Mouse (Mus musculus) stomach, postnatal 0 days (tissue): ENCODE measurements around the gene Clic6. TPM values are rescaled to one million over a fixed set of nuclear protein-coding genes. Genes with fewer than 3 reads are reported as not detected.

Experiments
- ATAC-seq: fragments of 200-750 bp; cut with Nextera tagmentation; 2 replicates; pipeline ENCODE4 v1.8.0; 2017; ENCODE audit not compliant: low FRiP score, low TSS enrichment
- DNase-seq: peaks from one replicate; pipeline ENCODE4 v3.0.0-alpha.2; 2016; ENCODE audit warnings: low spot score
- H3K27ac ChIP-seq: fragments of 300-500 bp; sonication (generic); replicated peaks from 2 replicates; pipeline ENCODE4 v1.5.1; 2014; ENCODE audit warnings: mild to moderate bottlenecking, control low read depth
- H3K27me3 ChIP-seq: fragments of 300-500 bp; sonication (generic); 2 replicates; pipeline ENCODE4 v1.6.1; 2014; ENCODE audit warnings: low read length; ENCODE audit not compliant: control insufficient read depth, insufficient read depth
- H3K36me3 ChIP-seq: fragments of 300-500 bp; sonication (generic); 2 replicates; pipeline ENCODE4 v1.6.1; 2014; ENCODE audit warnings: low read length, mixed read lengths; ENCODE audit not compliant: control insufficient read depth, insufficient read depth
- H3K4me1 ChIP-seq: fragments of 300-500 bp; sonication (generic); replicated peaks from 2 replicates; pipeline ENCODE4 v1.6.1; 2014; ENCODE audit warnings: antibody characterized with exemption; ENCODE audit not compliant: control insufficient read depth, insufficient read depth
- H3K4me2 ChIP-seq: fragments of 300-500 bp; sonication (generic); replicated peaks from 2 replicates; pipeline ENCODE4 v1.6.1; 2014; ENCODE audit warnings: low read depth, mild to moderate bottlenecking, control low read depth, moderate library complexity
- H3K4me3 ChIP-seq: fragments of 300-500 bp; sonication (generic); 2 replicates; pipeline ENCODE4 v1.5.1; 2014; ENCODE audit warnings: low read depth, low read length, control low read depth
- H3K9ac ChIP-seq: fragments of 300-500 bp; sonication (generic); 2 replicates; pipeline ENCODE4 v1.6.1; 2014; ENCODE audit warnings: mild to moderate bottlenecking, low read length, control low read depth, mixed read lengths
- H3K9me3 ChIP-seq: fragments of 300-500 bp; sonication (generic); 2 replicates; pipeline ENCODE4 v1.6.1; 2016; ENCODE audit warnings: low read length; ENCODE audit not compliant: control insufficient read depth
- CTCF ChIP-seq: IDR thresholded peaks from 2 replicates; pipeline ENCODE4 v1.5.1; 2016; ENCODE audit warnings: antibody characterized with exemption, low read depth, mild to moderate bottlenecking, moderate library complexity
- EP300 ChIP-seq: optimal IDR thresholded peaks from 2 replicates; pipeline ENCODE3; 2016; ENCODE audit warnings: antibody characterized with exemption
- WGBS: fragments of 180-500 bp; shearing (Covaris S2); extraction: QIAGEN DNeasy Blood & Tissue Kit; methylation state at CpG from one replicate; pipeline ENCODE4 v1.1.7; 2014; 5-methylcytosine and 5-hydroxymethylcytosine counted together
- polyA plus RNA-seq: library from polyadenylated mRNA; unstranded; fragments of >200 nt; fragmentation: Nextera tagmentation; extraction: Ambion mirVana; gene quantifications from 2 replicates; pipeline ENCODE4 v1.2.1, GENCODE M21; 2015

Gene Clic6
- polyA plus RNA-seq, 1 experiment from 2014 or later: 38.5 TPM

DNA sequence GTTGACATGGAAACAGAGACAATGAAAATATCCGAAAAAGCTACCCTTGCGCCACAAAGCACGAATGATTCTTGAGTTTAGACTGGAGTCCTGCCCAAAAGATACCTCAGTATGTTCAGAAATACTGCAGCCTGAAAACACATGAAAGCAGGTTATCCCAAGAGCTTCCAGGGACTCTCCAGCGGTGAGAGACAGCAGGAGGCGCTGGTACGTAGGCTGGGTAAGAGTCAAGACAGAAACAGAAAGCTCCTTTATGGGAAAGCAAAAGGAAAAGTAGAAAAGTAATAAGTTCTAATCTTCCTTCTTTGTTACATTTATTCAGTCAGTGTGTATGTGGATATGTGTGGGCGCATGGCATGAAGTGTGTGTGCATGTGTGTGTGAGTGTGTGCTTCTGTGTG is 31.5 kb upstream of the Clic6 start:
- ATAC-seq (no peak), DNase-seq (peak; percentile 38)
- Histone ChIP-seq H3K27ac (no peak overlapping the region), H3K27me3 (no peaks in the 10 kb centered on the region), H3K4me2 (no peak overlapping the region), H3K4me3 (no peak overlapping the region), H3K9me3 (no peaks in the 10 kb centered on the region), H3K36me3 (no peaks in the 10 kb centered on the region), H3K9ac (no peak overlapping the region), H3K4me1 (no peaks in the 10 kb centered on the region)
- 84% methylated on average over 7 of the region's 7 CpGs for WGBS
- TF ChIP-seq EP300 (no peak), CTCF (peak; percentile 54)

GRCm38 (mm10) chr16:92454495-92454894 is 31.0 kb upstream of the Clic6 start:
- 61% methylated on average over 18 of the region's 18 CpGs for WGBS

DNA sequence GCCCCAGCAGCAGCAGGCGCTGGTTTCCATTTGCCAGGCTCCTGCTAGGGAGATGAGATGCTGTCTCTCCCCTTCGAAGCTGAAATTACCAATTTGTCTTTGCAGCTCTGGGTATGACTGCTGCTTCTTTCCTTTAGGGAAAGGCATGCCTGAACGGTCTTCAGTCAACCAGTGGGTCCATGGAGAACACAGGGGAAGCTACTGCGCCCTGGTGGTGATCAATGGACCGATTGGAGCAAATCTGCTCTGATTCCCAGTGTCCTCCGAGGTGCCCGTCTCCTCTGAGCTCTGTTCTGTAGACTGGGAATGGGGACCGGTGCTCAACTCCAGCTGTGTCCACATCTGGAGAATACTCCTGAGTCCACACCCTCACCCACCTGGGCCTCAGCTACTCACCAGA is 30.0 kb upstream of the Clic6 start:
- no peaks in the 10 kb centered on the region for H3K4me1 ChIP-seq
- TF ChIP-seq CTCF: peak; percentile 57
- no peak for TF ChIP-seq EP300
- H3K27me3 ChIP-seq: no peaks in the 10 kb centered on the region
- H3K27ac ChIP-seq: no peak overlapping the region
- no peaks in the 10 kb centered on the region for H3K9me3 ChIP-seq
- 76% methylated on average over 8 of the region's 8 CpGs for WGBS
- ATAC-seq (no peak), DNase-seq (no peak)
- no peaks in the 10 kb centered on the region for H3K36me3 ChIP-seq
- no peak overlapping the region for H3K9ac ChIP-seq
- H3K4me3 ChIP-seq: no peak overlapping the region
- H3K4me2 ChIP-seq: no peak overlapping the region

More at GRCm38 (mm10) chr16:92454495-92454894, 31.0 kb upstream of the Clic6 start:
- no peak overlapping the region for H3K9ac ChIP-seq
- H3K4me2 ChIP-seq: no peak overlapping the region
- H3K4me1 ChIP-seq: no peaks in the 10 kb centered on the region
- no peaks in the 10 kb centered on the region for H3K27me3 ChIP-seq
- no peak overlapping the region for H3K4me3 ChIP-seq
- H3K9me3 ChIP-seq: no peaks in the 10 kb centered on the region
- ATAC-seq (no peak), DNase-seq (no peak)
- H3K36me3 ChIP-seq: no peaks in the 10 kb centered on the region
- H3K27ac ChIP-seq: no peak overlapping the region
- TF ChIP-seq EP300: no peak
- no peak for TF ChIP-seq CTCF

DNA sequence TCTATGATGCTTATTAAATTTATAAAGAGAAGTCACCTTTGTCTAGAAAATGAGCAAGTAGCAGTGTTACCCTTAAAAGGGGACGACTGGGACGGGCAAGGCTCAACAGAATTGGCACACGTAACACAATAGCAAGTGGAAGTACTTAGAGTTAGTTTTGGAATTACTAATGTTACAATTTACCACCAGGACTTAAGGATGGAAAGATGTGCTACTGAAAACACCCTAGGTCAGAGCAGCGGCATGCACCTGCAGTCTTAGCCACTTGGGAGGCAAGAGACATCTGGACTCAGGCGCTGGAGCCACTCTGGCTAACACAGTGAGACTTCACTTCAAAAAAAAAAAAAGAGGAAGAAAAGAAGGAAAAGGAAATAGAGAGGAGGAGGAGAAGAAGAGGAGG is 29.6 kb upstream of the Clic6 start:
- WGBS: 84% methylated on average over 5 of the region's 5 CpGs
- ATAC-seq (no peak), DNase-seq (no peak)
- no peak overlapping the region for H3K4me2 ChIP-seq
- no peak overlapping the region for H3K4me3 ChIP-seq
- no peaks in the 10 kb centered on the region for H3K36me3 ChIP-seq
- H3K9ac ChIP-seq: no peak overlapping the region
- H3K27ac ChIP-seq: no peak overlapping the region
- no peaks in the 10 kb centered on the region for H3K4me1 ChIP-seq
- no peaks in the 10 kb centered on the region for H3K9me3 ChIP-seq
- H3K27me3 ChIP-seq: no peaks in the 10 kb centered on the region
- TF ChIP-seq EP300: no peak
- no peak for TF ChIP-seq CTCF

DNA sequence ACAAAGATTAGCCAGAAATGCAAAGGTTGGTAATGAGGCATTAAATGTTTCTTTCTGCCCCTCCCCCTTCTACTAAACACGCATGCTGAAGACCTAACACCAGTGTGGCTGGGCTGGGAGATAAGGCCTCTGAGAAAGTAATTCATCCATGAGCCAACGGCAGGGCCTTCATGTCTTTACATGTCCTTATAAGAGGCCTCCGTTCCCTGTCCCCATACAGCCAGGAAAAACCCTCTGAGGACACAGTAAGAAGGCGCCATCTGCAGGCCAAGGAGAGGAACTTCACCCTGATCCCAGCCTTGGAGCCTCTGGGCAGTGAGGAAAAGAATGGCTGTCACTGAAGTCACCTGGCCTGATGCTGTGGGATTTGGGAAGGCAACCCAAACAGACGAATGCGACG is 27.9 kb upstream of the Clic6 start:
- no peaks in the 10 kb centered on the region for H3K27me3 ChIP-seq
- ATAC-seq (peak; percentile 76), DNase-seq (peak; percentile 79)
- no peak overlapping the region for H3K27ac ChIP-seq
- no peaks in the 10 kb centered on the region for H3K9me3 ChIP-seq
- WGBS: 29% methylated on average over 7 of the region's 7 CpGs
- no peaks in the 10 kb centered on the region for H3K36me3 ChIP-seq
- TF ChIP-seq CTCF: peak; percentile 99
- TF ChIP-seq EP300: no peak
- no peak overlapping the region for H3K9ac ChIP-seq
- H3K4me1 ChIP-seq: no peaks in the 10 kb centered on the region
- H3K4me2 ChIP-seq: no peak overlapping the region
- H3K4me3 ChIP-seq: no peak overlapping the region

DNA sequence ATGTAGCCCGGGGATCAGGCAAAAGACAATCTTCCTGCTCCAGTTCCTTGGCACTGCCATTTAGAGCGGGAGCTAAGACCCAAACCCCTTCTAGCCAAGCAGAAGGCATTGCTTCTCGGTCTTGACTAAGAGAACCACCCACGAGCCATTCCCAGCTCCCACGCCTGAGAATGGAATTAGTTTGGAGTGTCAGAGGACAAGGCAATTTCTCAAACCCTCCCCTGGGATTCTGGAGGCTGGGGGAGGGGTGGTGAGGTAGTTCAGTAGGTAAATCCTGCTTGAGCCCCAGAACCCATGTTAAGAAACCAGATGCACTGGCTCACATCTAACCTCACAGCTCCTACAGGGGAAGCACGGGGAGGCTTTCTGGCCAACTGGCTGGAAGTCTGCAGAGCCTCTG is 24.1 kb upstream of the Clic6 start:
- Histone ChIP-seq H3K4me2 (no peak overlapping the region), H3K27me3 (no peaks in the 10 kb centered on the region), H3K36me3 (no peaks in the 10 kb centered on the region), H3K9ac (no peak overlapping the region), H3K9me3 (no peaks in the 10 kb centered on the region), H3K4me3 (no peak overlapping the region), H3K27ac (no peak overlapping the region), H3K4me1 (0 out of 2 replicates have a peak, but pooled peaks cover 2% of the 10 kb centered on the region)
- 47% methylated on average over 6 of the region's 6 CpGs for WGBS
- no peak for TF ChIP-seq EP300
- TF ChIP-seq CTCF: no peak
- DNase-seq (no peak), ATAC-seq (no peak)
